Mouse (Mus musculus): Measurements from ENCODE around the gene Srsf7. TPM values are rescaled to one million over a fixed set of nuclear protein-coding genes. Genes with fewer than 3 reads are reported as not detected.

Srsf7 gene
- total RNA-seq, 2 experiments from 2014 or later = 59.9 to 72.8 TPM

DNA sequence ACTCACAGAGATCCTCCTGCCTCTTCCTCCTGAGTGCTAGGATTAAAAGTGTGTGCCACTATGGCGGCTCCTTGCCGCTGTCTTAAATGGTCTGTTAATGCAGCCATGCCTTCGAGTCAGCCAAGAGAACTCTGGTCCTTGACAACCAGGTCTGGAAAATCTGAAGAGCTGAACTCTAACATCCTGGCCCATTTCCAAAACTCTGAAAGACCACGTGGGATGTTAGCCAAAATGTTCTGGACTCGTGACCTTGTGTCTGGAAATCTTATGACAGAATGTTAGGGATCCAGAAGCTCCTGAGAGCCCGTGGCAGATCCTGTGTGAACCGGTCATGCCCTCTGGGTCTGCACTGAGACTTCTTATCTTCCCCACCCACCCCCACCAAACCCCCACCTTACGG is 43.1 kb downstream of the Srsf7 start:
- no peak for DNase-seq
- intact Hi-C loops (cut with DNase I) = no loop called here

DNA sequence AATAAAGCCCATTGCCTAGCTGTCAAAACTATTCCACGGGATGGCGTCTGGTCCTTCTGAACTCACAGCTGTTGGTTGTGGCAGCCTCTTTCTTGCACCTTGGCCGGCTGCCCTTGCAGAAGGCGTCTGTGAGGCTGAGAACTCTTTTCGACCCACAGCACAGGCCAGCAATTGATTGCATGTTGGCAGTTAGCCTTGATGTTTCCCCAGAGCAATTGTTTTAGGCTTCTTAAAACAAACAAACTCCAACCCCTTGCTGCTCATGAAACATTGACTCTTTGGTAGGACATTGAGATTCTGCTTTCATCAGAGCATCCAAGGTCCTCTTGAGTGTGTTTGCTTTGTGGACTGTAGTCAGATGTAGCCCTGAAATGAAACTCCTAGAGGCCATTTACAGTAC is 46.7 kb downstream of the Srsf7 start:
- intact Hi-C loops (cut with DNase I) = no loop called here

DNA sequence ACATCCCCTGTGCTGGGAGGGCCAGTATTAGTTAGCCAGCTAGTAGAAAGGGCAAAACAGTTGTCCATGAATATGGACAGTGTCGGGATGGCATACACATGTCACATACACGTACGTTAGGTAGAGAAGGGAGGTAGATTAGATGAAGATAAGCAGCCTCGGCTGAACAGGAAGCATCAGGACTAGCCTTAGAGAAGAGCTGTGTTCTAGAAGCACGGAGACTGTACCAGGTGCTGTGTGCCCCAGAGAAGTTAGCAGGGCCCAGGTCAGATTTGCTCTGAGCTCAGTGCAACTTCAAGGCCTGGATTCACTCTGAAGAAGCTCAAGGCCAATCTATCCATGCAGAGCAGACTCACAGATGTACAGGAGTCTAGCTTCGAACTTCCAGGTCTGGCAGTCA is 49.6 kb downstream of the Srsf7 start:
- intact Hi-C loops (cut with DNase I) = no loop called here
- DNase-seq = no peak

More for the DNA sequence above, 46.7 kb downstream of the Srsf7 start:
- DNase-seq = peak; percentile 90 to 91

DNA sequence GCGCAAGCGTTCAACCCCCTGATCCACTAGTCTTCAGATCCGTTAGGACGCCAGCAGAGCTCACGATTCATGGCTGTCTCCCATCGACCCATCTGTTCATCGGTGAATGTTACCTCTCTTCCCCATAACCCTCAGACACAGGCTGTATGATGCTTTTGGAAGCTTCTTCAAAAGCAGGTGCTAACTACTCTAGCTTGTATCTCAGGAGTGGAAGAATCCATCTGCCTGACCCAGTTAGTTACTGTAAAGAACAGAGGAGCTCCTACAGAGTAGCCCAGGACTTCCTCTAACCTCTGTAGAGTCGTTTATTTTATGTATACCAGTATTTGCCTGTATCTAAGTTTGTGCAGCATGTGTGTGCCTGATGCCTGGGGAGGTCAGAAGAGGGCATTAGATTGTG is 50.2 kb downstream of the Srsf7 start:
- no peak for DNase-seq
- intact Hi-C loops (cut with DNase I) = no loop called here

DNA sequence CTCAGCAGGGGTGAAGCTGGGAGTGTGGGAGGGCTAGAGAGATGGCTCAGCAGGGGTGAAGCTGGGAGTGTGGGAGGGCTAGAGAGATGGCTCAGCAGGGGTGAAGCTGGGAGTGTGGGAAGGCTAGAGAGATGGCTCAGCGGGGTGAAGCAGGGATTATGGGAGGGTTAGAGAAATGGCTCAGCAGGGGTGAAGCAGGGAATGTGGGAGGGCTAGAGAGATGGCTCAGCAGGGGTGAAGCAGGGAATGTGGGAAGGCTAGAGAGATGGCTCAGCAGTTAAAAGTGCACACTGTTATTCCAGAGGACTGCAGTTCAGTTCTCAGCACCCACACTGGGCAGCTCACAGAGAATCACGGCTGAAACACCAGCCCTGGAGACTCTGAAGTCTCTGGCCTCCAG is 53.5 kb downstream of the Srsf7 start:
- intact Hi-C loops (cut with DNase I) = no loop called here

DNA sequence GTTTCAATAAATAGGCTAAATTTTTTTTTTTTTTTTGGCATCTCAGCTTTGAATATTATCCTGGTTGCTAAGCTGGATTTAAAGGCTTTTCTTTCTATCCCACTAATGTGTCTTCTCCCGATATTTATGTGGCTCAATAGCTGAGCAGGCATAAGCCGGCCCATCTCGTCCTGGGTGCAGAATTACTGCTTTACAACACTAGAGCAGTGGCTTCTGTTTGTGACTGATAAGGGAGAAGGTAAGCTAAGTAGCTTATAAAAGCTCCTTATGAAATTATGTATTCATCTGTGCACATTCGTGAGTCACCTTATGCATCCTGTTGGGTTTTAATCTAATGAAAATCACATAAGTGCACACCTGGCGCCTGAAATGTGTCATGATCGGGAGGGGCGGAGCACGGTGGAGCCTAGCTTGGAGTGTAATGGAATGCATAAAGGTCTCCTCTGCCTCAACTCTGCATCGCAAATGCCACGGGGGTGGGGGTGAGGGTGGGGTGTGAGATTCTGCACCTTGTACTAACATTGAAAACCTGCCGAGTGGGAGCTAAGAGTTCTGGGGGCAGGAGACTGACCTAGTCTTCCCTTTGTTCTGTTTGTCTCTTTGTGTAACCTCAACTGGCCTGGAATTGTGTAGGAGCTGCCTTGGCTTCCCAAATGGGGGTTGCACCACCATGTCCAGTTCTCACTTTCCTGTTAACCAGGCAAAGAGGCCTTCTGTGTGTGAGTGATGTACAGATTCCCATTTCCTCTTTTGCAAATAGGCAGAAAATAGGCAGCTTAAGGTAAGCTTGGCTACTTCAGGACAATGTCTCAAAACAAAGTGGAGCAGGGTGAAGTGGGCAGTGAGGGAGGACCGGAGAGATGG is 54.1 kb downstream of the Srsf7 start:
- intact Hi-C loops (cut with DNase I) = no loop called here
- DNase-seq = no peak

More for the DNA sequence above, 53.5 kb downstream of the Srsf7 start:
- DNase-seq = no peak

DNA sequence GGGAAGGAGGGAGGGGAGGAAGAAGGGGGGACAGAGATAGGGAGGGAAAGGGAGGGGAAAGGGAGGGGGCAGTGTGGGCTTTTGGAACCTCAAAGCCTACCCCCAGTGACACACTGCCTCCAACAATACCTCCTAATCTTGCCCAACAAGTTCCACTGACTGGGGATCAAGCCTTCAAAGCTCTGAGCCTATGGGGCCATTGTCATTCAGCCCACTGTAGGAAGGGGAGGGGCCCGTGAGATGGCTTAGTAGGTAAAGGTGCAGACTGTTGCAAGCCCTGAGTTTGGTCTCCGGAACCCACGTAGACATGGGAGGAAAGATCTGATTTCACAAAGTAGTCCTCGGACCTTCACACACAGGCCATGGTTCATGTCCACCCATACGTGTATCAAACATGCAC is 55.8 kb downstream of the Srsf7 start:
- DNase-seq = no peak
- intact Hi-C loops (cut with DNase I) = no loop called here

Other genes starting within 250 kb of the Srsf7 start
- 10 to 100 TPM; 36.3 to 37.8 TPM for gene Hnrnpll, start 145.0 kb downstream of the Srsf7 start, total RNA-seq (2021)
- 1 to 10 TPM; 8.0 to 9.2 TPM for gene Galm, start 79.8 kb downstream of the Srsf7 start, total RNA-seq (2021)
- not detected for gene Ttc39d, start 153 bp upstream of the Srsf7 start, total RNA-seq (2021)
- gene Gemin6, start 17.1 kb upstream of the Srsf7 start, total RNA-seq (2021) = 1 to 10 TPM; 4.9 TPM
- 10 to 100 TPM in 1 of 2 experiments, 1 to 10 TPM in 1; 9.9 to 12.0 TPM for gene Morn2, start 82.9 kb upstream of the Srsf7 start, total RNA-seq (2021)
- gene Dhx57, start 83.2 kb upstream of the Srsf7 start, total RNA-seq (2021) = 1 to 10 TPM; 7.5 to 8.7 TPM
- 1 to 10 TPM in 1 of 2 experiments, under 1 TPM in 1; 0.86 to 1.6 TPM for gene Arhgef33, start 100.1 kb upstream of the Srsf7 start, total RNA-seq (2021)
- gene Gm10190, start 166.2 kb upstream of the Srsf7 start, total RNA-seq (2021) = 1 to 10 TPM; 1.1 to 2.5 TPM